Mouse (Mus musculus): ENCODE results near the gene Exo1.

GRCm38 (mm10) chr1:175938731-175939130, 58.4 kb downstream of the Exo1 start:
- no peak for TF ChIP-seq EP300 (IDR thresholded peaks at IDR 0.05; ENCODE audit: low read depth)
- no peak for TF ChIP-seq CTCF (IDR thresholded peaks at IDR 0.05; ENCODE audit: low read depth)
